Mouse (Mus musculus) forebrain, embryonic 16.5 days (tissue): ENCODE measurements around the gene Prdx3. TPM values are rescaled to one million over a fixed set of nuclear protein-coding genes. Genes with fewer than 3 reads are reported as not detected.

Experiments used
- ATAC-seq: fragments of 200-750 bp; cut with Nextera tagmentation; 2 replicates; pipeline ENCODE4 v1.8.0; 2017; ENCODE audit warnings: mild to moderate bottlenecking, moderate library complexity
- H3K27ac ChIP-seq: fragments of 300-500 bp; sonication (generic); 2 replicates; pipeline ENCODE4 v1.5.1; 2014; ENCODE audit warnings: low read length, control low read depth
- H3K27me3 ChIP-seq: fragments of 300-500 bp; sonication (generic); replicated peaks from 2 replicates; pipeline ENCODE4 v1.6.1; 2014; ENCODE audit warnings: low read length; ENCODE audit not compliant: control insufficient read depth, insufficient read depth
- H3K36me3 ChIP-seq: fragments of 300-500 bp; sonication (generic); 2 replicates; pipeline ENCODE4 v1.6.1; 2014; ENCODE audit not compliant: control insufficient read depth, insufficient read depth
- H3K4me1 ChIP-seq: fragments of 300-500 bp; sonication (generic); replicated peaks from 2 replicates; pipeline ENCODE4 v1.6.1; 2014; ENCODE audit warnings: low read length; ENCODE audit not compliant: control insufficient read depth, insufficient read depth
- H3K4me2 ChIP-seq: fragments of 300-500 bp; sonication (generic); 2 replicates; pipeline ENCODE4 v1.6.1; 2014; ENCODE audit warnings: mild to moderate bottlenecking, low read length, control low read depth
- H3K4me3 ChIP-seq: fragments of 300-500 bp; sonication (generic); replicated peaks from 2 replicates; pipeline ENCODE4 v1.5.1; 2014; ENCODE audit warnings: mild to moderate bottlenecking, low read length, control low read depth
- H3K9ac ChIP-seq: fragments of 300-500 bp; sonication (generic); replicated peaks from 2 replicates; pipeline ENCODE4 v1.6.1; 2014; ENCODE audit warnings: low read depth, low read length, control low read depth
- H3K9me3 ChIP-seq: fragments of 300-500 bp; sonication (generic); 2 replicates; pipeline ENCODE4 v1.6.1; 2016; ENCODE audit warnings: low read length; ENCODE audit not compliant: control insufficient read depth
- WGBS: fragments of 180-500 bp; shearing (Covaris S2); extraction: QIAGEN DNeasy Blood & Tissue Kit; methylation state at CpG from one replicate; pipeline ENCODE4 v1.1.7; 2014; 5-methylcytosine and 5-hydroxymethylcytosine counted together
- polyA plus RNA-seq: library from polyadenylated mRNA; unstranded; fragments of >200 nt; fragmentation: Nextera tagmentation; extraction: Ambion mirVana; gene quantifications from 2 replicates; pipeline ENCODE4 v1.2.1, GENCODE M21; 2015

Prdx3 gene
- polyA plus RNA-seq, 1 experiment from 2014 or later, result 73.0 TPM

DNA sequence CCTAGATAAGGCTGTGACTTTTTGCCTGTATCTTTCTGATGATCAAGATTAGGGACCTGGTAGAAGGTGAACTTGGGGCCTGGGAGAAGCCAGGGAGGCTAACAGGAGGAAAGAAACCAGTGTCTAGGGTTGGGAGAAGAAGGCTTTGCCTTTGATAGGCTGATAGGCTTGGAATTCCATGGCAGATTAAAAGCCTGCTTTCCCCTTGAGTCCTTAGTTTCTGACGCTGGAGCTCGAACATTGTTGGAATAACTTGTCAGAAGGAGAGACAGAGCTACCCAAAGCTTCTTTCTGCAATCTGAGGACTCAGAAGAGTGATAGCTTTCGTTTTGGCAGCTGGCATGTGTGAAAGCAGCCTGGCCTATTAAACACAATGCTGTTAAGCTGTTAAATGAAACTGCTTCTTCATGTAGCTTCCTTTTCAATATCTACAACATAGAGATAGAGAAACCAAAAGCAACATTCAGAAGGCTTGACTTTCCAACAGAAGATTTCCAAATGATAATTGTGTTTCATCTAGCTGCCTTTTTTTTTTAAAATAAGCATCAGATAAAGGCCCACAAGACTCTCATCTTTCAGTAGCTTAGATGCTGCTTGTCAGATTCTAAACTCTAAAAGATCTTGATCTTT lies 21.0 kb upstream of the Prdx3 start:
- ATAC-seq, result no peak
- WGBS, result 24% methylated on average over 3 of the region's 3 CpGs
- Histone ChIP-seq H3K27me3 (no peaks in the 10 kb centered on the region), H3K4me3 (no peak overlapping the region), H3K4me1 (peaks cover 14% of the 10 kb centered on the region), H3K9ac (0 out of 2 replicates have a peak overlapping the region, but pooled peaks have one; percentile 17), H3K9me3 (no peaks in the 10 kb centered on the region), H3K27ac (no peak overlapping the region), H3K4me2 (no peak overlapping the region), H3K36me3 (no peaks in the 10 kb centered on the region)

DNA sequence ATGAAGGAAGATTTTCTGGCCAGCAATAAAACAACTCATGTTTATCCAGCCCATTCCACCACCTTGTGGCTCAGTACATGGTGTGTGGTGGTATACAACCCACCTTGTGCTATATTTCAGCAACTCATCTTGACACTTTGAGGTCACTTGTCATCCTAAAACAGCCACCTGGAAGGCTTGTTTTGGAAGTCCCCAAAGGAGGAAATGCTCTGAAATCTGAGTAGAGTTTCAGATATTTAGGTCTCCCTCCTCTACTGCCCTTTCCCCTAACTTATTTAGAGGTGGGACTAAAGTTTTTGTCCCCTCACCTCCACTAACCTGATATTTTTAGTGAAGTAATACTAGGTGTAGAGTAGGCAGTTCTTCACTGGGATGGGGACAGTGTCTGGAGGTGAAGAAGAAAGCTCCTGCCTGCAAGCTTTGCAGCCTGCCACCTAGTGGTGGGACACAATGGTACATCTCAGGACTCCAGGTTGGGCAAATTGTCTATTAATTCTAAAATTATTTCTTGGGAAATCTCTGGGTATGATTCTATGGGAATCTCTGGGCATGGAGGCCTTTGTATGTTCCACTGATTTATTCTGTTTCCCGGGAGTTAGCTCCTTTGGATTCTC lies 17.7 kb upstream of the Prdx3 start:
- peaks cover 20% of the 10 kb centered on the region for H3K4me1 ChIP-seq
- H3K36me3 ChIP-seq, result no peaks in the 10 kb centered on the region
- no peak overlapping the region for H3K9ac ChIP-seq
- peak overlapping the region; percentile 8; the same call in 1 of the 2 replicates for H3K4me3 ChIP-seq
- WGBS, result 39% methylated on average over 1 of the region's 1 CpGs
- no peaks in the 10 kb centered on the region for H3K9me3 ChIP-seq
- peak overlapping the region; percentile 64 for H3K4me2 ChIP-seq
- no peak overlapping the region for H3K27ac ChIP-seq
- no peaks in the 10 kb centered on the region for H3K27me3 ChIP-seq
- ATAC-seq, result no peak

DNA sequence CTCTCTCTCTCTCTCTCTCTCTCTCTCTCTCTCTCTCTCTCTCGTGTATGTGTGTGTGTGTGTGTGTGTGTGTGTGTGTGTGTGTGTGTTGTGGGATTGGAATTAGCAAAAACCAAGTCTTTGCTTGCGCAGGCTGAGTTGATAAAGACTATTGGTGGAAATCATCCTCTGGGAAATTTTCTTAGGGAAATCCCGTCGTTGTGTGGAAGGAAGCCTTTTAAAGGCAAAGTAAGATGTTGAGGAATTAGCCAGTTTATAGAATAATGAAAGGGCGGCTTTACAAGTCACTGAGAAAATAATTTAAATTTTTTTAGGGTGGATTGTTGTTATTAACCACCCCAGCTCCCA lies 16.7 kb upstream of the Prdx3 start:
- no peaks in the 10 kb centered on the region for H3K36me3 ChIP-seq
- H3K4me1 ChIP-seq, result peaks cover 20% of the 10 kb centered on the region
- H3K9ac ChIP-seq, result peak overlapping the region; percentile 35; the same call in 1 of the 2 replicates
- ATAC-seq, result no peak
- no peaks in the 10 kb centered on the region for H3K9me3 ChIP-seq
- WGBS, result 6% methylated on average over 4 of the region's 5 CpGs
- H3K4me3 ChIP-seq, result peak overlapping the region; percentile 67
- H3K27ac ChIP-seq, result no peak overlapping the region
- H3K4me2 ChIP-seq, result peak overlapping the region; percentile 64
- no peaks in the 10 kb centered on the region for H3K27me3 ChIP-seq

DNA sequence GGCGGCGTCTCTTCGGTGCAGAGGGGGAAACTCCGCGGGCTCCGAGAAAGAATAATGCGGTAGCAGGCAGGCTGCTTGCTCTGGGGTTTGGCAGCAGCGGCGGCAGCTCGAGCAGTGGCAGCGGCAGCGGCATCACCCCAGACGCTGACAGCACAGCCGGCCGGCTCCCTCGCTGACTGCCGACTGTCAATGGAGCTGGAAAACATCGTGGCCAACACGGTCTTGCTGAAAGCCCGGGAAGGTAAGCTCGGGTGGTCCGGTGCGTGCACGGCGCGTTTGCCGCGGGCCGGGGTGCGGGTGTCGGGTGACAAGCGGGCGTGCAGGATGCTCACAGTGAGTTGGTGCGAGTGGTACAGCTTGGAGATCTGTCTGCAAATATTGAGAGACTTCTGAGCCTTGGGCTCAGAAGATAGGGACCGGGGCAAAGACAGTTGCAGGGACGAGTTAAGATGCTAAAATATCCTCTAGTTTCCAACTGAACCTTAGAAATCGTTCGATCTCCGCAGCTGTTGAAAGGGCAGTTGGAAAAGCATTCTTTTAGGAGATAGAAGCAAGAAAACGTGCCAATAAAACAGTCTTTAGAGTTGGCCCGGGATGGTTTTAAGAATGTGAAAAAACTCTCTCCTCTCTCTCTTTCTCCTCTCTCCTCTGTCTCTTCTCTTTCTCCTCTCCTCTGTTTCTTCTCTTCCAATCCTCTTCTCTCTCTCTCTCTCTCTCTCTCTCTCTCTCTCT lies 16.2 kb upstream of the Prdx3 start:
- Histone ChIP-seq H3K4me3 (peak overlapping the region; percentile 67), H3K4me1 (peaks cover 20% of the 10 kb centered on the region), H3K36me3 (no peaks in the 10 kb centered on the region), H3K27me3 (no peaks in the 10 kb centered on the region), H3K9ac (peak overlapping the region; percentile 72), H3K9me3 (no peaks in the 10 kb centered on the region), H3K4me2 (peak overlapping the region; percentile 64), H3K27ac (peak overlapping the region; percentile 94)
- WGBS, result 0% methylated on average over 41 of the region's 41 CpGs
- ATAC-seq, result peak; percentile 70

DNA sequence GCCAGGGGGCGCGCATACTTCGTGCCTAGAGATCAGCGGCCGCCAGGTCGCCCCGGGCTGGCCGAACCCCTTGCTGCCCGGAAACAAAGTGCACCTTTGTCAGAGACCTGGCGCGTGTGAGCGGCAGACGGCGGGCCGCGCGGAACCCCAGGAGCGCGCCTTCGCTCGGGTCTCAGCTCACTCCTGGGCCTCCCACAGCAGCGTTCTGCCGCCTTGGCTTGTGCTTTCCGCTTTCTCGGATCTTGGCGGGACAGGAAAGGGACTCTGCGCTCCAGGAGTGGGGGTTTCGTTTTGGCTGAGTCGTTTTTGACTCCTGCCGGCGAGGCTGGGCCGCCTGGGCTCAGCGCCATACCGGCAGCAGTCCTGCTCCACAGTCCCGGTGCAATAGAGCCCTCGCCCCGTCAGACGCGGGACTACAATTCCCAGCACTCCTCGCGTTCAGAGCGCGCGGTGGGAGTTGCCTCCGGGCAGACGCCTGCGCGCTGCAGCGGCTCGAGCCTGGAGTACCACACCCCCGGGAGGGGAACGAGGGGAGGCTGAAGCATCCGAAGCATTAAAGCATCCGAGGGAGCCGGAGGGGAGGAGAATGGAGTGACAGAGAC lies 15.5 kb upstream of the Prdx3 start, which contains the start of gene Grk5:
Gene Grk5 (plus strand): TSS at position 36 of the 602 bp plus-strand sequence.
- H3K27me3 ChIP-seq, result no peaks in the 10 kb centered on the region
- peak within 1 kb of the TSS; percentile 75 for H3K9ac ChIP-seq
- H3K4me3 ChIP-seq, result peak within 1 kb of the TSS; percentile 67
- H3K27ac ChIP-seq, result peak within 1 kb of the TSS; percentile 94
- peaks cover 18% of the 10 kb centered on the region for H3K4me1 ChIP-seq
- under 1% methylated on average over 55 of the region's 55 CpGs for WGBS
- H3K9me3 ChIP-seq, result no peaks in the 10 kb centered on the region
- ATAC-seq, result peak; percentile 99
- H3K36me3 ChIP-seq, result no peaks in the 10 kb centered on the region
- H3K4me2 ChIP-seq, result peak within 1 kb of the TSS; percentile 64

DNA sequence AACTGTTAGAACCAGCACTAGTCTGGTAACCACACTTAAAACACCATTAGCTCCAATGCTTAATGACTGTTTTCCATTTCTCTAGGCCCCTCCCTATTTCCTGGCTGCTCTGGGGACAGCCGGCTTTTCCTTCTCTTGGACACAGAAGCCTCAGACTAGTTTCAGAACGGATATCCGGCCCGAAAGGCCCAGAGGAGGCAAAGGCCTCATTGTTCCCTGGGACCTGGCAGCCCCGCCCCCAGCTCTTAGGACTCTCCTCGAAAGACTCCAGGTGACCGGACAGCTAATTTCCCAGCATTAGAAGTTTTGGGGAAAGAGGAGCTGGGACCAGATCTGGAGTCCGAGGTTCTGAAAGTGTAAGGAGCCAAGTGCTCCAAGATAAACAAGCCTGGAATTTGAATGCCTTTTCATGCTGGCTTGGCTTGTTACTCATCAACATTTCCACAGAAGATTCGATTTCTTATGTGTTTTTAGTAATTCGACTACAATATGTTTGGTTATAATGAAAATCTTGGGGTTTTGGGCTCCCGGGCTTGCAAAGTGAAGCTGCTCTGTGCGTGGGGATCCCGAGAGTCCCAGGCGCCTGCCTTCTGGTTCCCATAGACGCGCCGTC lies 14.9 kb upstream of the Prdx3 start:
- H3K9ac ChIP-seq, result peak overlapping the region; percentile 75
- WGBS, result 2% methylated on average over 17 of the region's 17 CpGs
- ATAC-seq, result no peak
- peak overlapping the region; percentile 35 for H3K4me2 ChIP-seq
- peak overlapping the region; percentile 67 for H3K4me3 ChIP-seq
- no peaks in the 10 kb centered on the region for H3K9me3 ChIP-seq
- H3K36me3 ChIP-seq, result no peaks in the 10 kb centered on the region
- H3K27me3 ChIP-seq, result no peaks in the 10 kb centered on the region
- peak overlapping the region; percentile 82 for H3K27ac ChIP-seq
- H3K4me1 ChIP-seq, result peaks cover 18% of the 10 kb centered on the region

DNA sequence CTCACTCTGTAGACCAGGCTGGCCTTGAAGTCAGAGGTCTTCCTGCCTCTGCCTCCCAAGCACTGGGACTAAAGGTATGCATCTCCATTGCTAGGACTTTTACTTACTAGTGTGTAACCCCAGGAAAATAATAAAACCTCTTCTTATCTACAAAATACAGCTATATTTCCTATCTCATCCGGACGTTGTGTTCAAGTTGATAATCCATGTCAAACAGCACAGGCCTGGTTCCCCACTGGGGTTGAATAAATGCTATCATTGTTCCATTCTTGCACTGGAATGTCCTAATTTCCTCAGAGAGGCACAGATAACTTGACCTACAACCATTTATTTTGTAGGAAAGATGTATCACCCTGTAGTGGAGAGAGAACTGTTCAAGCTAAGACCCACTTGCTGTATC lies 13.3 kb upstream of the Prdx3 start:
- no peaks in the 10 kb centered on the region for H3K9me3 ChIP-seq
- no peak for ATAC-seq
- H3K9ac ChIP-seq, result no peak overlapping the region
- no peak overlapping the region for H3K4me2 ChIP-seq
- H3K4me3 ChIP-seq, result no peak overlapping the region
- H3K27me3 ChIP-seq, result no peaks in the 10 kb centered on the region
- H3K27ac ChIP-seq, result no peak overlapping the region
- WGBS, result 76% methylated on average over 2 of the region's 2 CpGs
- no peaks in the 10 kb centered on the region for H3K36me3 ChIP-seq
- peaks cover 18% of the 10 kb centered on the region for H3K4me1 ChIP-seq

DNA sequence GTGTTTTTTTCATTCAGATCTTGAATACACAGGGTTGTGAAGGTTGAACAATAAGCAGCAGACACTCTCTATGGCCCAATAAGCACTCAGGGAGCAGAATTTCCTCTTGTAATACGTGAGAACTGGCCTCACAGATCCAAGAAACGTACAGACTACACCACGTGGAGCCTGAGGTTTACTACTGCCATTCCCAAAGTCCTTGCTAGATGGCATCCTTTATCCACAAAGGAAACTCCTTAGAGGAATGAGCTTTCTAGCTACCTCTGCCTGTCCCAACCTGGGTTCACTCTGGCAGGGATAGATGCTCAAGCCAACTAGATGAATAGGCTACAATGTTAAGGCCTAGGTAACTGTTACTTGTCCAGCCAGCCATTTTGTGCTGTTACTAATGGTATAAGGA lies 8.8 kb upstream of the Prdx3 start:
- no peak overlapping the region for H3K27ac ChIP-seq
- no peaks in the 10 kb centered on the region for H3K36me3 ChIP-seq
- H3K9ac ChIP-seq, result no peak overlapping the region
- H3K4me3 ChIP-seq, result no peak overlapping the region
- 3% methylated on average over 3 of the region's 3 CpGs for WGBS
- H3K4me2 ChIP-seq, result no peak overlapping the region
- no peaks in the 10 kb centered on the region for H3K4me1 ChIP-seq
- H3K9me3 ChIP-seq, result no peaks in the 10 kb centered on the region
- H3K27me3 ChIP-seq, result no peaks in the 10 kb centered on the region
- ATAC-seq, result peak; percentile 70

DNA sequence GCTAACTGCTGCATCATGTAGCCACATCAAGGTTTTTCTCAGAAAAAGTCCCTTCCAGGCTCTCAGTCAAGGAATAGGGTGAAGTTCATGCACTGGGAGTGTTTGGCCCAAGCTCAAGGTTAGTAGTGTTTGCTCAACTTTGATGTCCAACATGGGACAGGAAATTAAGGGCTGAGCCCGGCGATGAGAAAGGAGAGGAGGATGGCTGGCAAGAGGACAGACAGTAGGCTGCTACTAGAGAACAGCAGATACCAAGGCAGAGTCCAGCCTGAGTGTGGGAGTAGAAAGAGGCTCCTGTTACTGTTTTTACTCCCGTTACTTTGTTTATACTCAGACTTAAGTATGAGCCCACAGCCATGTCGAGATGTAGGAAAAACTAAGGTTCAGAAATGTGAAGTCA lies 855 bp downstream of the Prdx3 start:
- 29% methylated on average over 4 of the region's 4 CpGs for WGBS
- Histone ChIP-seq H3K4me3 (peak overlapping the region; percentile 63), H3K36me3 (no peaks in the 10 kb centered on the region), H3K9me3 (no peaks in the 10 kb centered on the region), H3K4me2 (peak overlapping the region; percentile 70), H3K4me1 (peaks cover 11% of the 10 kb centered on the region), H3K27ac (no peak overlapping the region), H3K9ac (no peak overlapping the region), H3K27me3 (no peaks in the 10 kb centered on the region)
- ATAC-seq, result no peak
